Mouse (Mus musculus) embryonic facial prominence, embryonic 14.5 days (tissue): Measurements from ENCODE around the gene Klhdc7b. TPM values are rescaled to one million over a fixed set of nuclear protein-coding genes. Genes with fewer than 3 reads are reported as not detected.

Experiments used
- ATAC-seq: fragments of 200-750 bp; cut with Nextera tagmentation; 2 replicates; pipeline ENCODE4 v1.8.0; 2017; ENCODE audit warnings: low read depth, moderate number of reproducible peaks, moderate TSS enrichment
- DNase-seq: peaks from one replicate; pipeline ENCODE4 v3.0.0-alpha.2; 2015; ENCODE audit warnings: low spot score
- H3K27ac ChIP-seq: fragments of 300-500 bp; sonication (generic); replicated peaks from 2 replicates; pipeline ENCODE4 v1.5.1; 2014; ENCODE audit warnings: low read depth, mild to moderate bottlenecking, low read length, moderate library complexity
- H3K27me3 ChIP-seq: fragments of 300-500 bp; sonication (generic); replicated peaks from 2 replicates; pipeline ENCODE4 v1.6.1; 2014; ENCODE audit warnings: low read length; ENCODE audit not compliant: control insufficient read depth, insufficient read depth
- H3K36me3 ChIP-seq: fragments of 300-500 bp; sonication (generic); 2 replicates; pipeline ENCODE4 v1.6.1; 2014; ENCODE audit warnings: low read length, mixed read lengths; ENCODE audit not compliant: control insufficient read depth, insufficient read depth
- H3K4me1 ChIP-seq: fragments of 300-500 bp; sonication (generic); 2 replicates; pipeline ENCODE4 v1.6.1; 2014; ENCODE audit warnings: antibody characterized with exemption, low read length; ENCODE audit not compliant: control insufficient read depth, insufficient read depth
- H3K4me2 ChIP-seq: fragments of 300-500 bp; sonication (generic); 2 replicates; pipeline ENCODE4 v1.6.1; 2014; ENCODE audit warnings: low read depth, mild to moderate bottlenecking, low read length, moderate library complexity, mixed read lengths
- H3K4me3 ChIP-seq: fragments of 300-500 bp; sonication (generic); 2 replicates; pipeline ENCODE4 v1.5.1; 2014; ENCODE audit warnings: low read depth, mild to moderate bottlenecking, low read length
- H3K9ac ChIP-seq: fragments of 300-500 bp; sonication (generic); 2 replicates; pipeline ENCODE4 v1.6.1; 2014; ENCODE audit warnings: low read depth, mild to moderate bottlenecking, low read length, moderate library complexity, mixed read lengths
- H3K9me3 ChIP-seq: fragments of 300-500 bp; sonication (generic); 2 replicates; pipeline ENCODE4 v1.6.1; 2016; ENCODE audit warnings: low read length; ENCODE audit not compliant: control insufficient read depth
- WGBS: fragments of 180-500 bp; shearing (Covaris S2); extraction: QIAGEN DNeasy Blood & Tissue Kit; methylation state at CpG from one replicate; pipeline ENCODE4 v1.1.7; 2014; 5-methylcytosine and 5-hydroxymethylcytosine counted together
- polyA plus RNA-seq: library from polyadenylated mRNA; unstranded; fragments of >200 nt; fragmentation: Nextera tagmentation; extraction: Ambion mirVana; gene quantifications from 2 replicates; pipeline ENCODE4 v1.2.1, GENCODE M21; 2014

Klhdc7b gene
- polyA plus RNA-seq, 1 experiment from 2014 or later = not detected

DNA sequence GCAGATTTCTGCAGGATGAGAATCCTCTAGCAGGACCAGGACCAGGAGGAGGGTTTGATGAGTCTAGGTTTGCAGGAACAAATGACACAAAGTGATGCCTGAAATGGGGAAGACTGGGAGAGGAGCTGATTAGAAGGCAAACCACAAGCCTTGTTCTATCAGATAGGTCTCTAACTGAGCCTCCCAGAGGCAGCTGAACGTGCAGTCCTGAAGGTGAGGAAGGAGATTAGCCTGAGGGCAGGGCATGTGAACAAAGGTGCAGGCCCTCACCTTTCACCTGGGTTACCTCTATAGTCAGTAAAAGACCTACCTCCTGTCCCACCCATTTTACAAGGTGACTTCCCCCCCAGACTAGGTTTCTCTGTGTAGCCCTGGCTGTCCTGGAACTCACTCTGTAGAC, 15.0 kb downstream of the Klhdc7b start:
- H3K4me2 ChIP-seq = no peak overlapping the region
- H3K27me3 ChIP-seq = no peaks in the 10 kb centered on the region
- no peaks in the 10 kb centered on the region for H3K36me3 ChIP-seq
- no peaks in the 10 kb centered on the region for H3K4me1 ChIP-seq
- DNase-seq (no peak), ATAC-seq (no peak)
- WGBS = 50% methylated on average over 1 of the region's 1 CpGs
- H3K4me3 ChIP-seq = no peak overlapping the region
- no peaks in the 10 kb centered on the region for H3K9me3 ChIP-seq
- no peak overlapping the region for H3K9ac ChIP-seq
- H3K27ac ChIP-seq = no peak overlapping the region

DNA sequence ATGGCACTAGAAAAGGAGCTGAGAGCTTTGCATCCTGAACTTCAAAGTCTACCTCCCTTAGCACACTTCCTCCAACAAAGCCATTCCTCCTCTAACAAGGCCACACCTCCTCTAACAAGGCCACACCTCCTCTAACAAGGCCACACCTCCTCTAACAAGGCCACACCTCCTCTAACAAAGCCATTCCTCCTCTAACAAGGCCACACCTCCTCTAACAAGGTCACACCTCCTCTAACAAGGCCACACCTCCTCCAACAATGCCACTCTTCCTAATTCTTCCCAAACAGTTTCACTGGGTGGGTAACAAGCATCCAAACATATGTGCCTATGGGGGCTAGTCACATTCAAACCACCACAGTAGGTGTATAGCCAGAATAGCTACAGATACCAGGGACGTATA, 17.8 kb downstream of the Klhdc7b start:
- Histone ChIP-seq H3K4me3 (no peak overlapping the region), H3K9me3 (0 out of 2 replicates have a peak, but pooled peaks cover 5% of the 10 kb centered on the region), H3K27ac (no peak overlapping the region), H3K36me3 (no peaks in the 10 kb centered on the region), H3K27me3 (no peaks in the 10 kb centered on the region), H3K4me2 (no peak overlapping the region), H3K4me1 (no peaks in the 10 kb centered on the region), H3K9ac (no peak overlapping the region)
- ATAC-seq (no peak), DNase-seq (no peak)
- WGBS = 92% methylated on average over 1 of the region's 1 CpGs

DNA sequence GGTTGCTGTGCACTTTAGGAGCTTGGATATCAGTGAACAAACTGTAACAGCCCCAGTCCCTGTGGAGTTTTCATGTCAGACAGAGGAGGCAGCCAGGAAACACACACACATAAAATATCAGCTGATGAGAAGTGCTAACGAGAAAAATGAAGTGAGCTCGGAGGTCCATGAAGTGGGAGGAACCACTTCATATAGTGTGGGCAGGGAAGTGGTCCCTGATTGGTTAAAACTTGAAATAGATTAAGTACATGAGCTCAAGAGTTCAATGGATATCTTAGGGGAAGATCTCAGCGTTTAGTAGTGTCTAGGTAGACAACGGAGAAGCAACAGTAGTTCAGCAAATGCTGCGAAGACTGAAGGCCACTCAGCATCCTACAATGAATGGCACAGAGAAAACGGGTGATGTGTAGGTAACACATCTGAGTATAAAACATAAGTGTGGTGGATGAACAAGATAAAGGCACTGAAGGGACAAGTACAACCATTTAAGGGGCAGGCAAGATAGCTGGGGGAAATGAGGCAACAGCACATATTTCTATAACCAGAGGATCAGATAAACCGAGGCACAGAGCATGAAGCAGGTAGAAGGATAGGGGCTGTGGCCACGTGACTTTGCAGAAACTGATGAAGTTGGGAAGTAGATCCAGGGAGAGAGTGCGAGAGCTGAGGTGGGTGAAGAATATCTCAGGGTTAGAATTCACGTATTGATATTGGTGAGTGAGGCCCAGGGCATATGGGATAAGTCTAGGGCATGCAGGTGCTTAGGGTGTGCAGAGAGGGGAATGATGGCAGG, 20.3 kb downstream of the Klhdc7b start:
- no peaks in the 10 kb centered on the region for H3K27me3 ChIP-seq
- no peak overlapping the region for H3K9ac ChIP-seq
- no peak overlapping the region for H3K27ac ChIP-seq
- 79% methylated on average over 10 of the region's 10 CpGs for WGBS
- ATAC-seq = no peak
- no peak for DNase-seq
- no peak overlapping the region for H3K4me3 ChIP-seq
- H3K9me3 ChIP-seq = peaks cover 10% of the 10 kb centered on the region; the same call in 1 of the 2 replicates
- H3K4me1 ChIP-seq = no peaks in the 10 kb centered on the region
- no peak overlapping the region for H3K4me2 ChIP-seq
- no peaks in the 10 kb centered on the region for H3K36me3 ChIP-seq

DNA sequence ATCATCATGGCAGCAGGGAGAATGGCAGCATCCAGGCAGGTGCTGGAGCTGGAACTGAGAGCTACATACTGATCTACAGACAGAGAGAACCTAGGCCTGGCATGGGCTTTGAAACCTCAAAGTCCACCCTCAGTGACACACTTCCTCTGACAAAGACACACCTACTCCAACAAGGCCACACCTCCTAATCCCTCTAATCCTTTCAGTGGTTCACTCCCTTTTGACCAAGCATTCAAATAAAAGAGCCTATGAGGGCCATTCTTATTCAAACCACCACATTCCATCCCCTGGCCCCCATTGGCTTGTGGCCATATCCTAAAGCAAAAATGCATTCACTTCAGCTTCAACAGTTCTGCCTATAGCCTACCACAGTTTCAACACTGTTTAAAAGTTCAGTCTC, 22.0 kb downstream of the Klhdc7b start:
- no peaks in the 10 kb centered on the region for H3K4me1 ChIP-seq
- no peak overlapping the region for H3K4me3 ChIP-seq
- no peak overlapping the region for H3K27ac ChIP-seq
- H3K36me3 ChIP-seq = no peaks in the 10 kb centered on the region
- ATAC-seq (no peak), DNase-seq (no peak)
- no peak overlapping the region for H3K4me2 ChIP-seq
- H3K27me3 ChIP-seq = no peaks in the 10 kb centered on the region
- H3K9ac ChIP-seq = no peak overlapping the region
- H3K9me3 ChIP-seq = peaks cover 10% of the 10 kb centered on the region; the same call in 1 of the 2 replicates

DNA sequence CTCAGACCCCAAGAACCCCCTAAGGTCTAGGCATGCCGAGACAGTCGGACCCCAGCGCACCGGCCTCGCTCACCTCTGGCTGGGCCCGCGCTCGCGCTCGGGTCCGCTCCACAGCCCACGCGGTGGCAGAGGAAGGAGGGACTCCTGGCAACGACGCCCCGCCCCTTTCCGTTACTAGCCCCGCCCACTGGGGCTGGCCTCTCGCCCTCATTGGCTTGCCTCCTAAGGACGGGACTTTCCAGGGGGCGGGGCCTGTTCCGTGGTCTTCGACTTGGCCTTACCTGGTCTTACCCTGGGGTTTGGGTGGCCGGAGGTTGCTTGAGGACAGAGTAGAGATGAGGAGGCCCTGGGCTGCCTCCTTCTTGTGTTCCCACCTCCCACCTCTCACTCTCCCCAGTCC, 25.4 kb downstream of the Klhdc7b start, which contains the start of gene Syce3:
Gene Syce3, minus strand, starts transcription at position 386 of the 400 bp plus-strand sequence.
- Histone ChIP-seq H3K4me2 (no peak within 1 kb of the TSS), H3K27ac (no peak within 1 kb of the TSS), H3K36me3 (no peaks in the 10 kb centered on the region), H3K9ac (no peak within 1 kb of the TSS), H3K4me1 (no peaks in the 10 kb centered on the region), H3K4me3 (no peak within 1 kb of the TSS), H3K9me3 (peaks cover 10% of the 10 kb centered on the region; the same call in 1 of the 2 replicates), H3K27me3 (no peaks in the 10 kb centered on the region)
- ATAC-seq = no peak
- no peak for DNase-seq
- WGBS = 81% methylated on average over 11 of the region's 24 CpGs

DNA sequence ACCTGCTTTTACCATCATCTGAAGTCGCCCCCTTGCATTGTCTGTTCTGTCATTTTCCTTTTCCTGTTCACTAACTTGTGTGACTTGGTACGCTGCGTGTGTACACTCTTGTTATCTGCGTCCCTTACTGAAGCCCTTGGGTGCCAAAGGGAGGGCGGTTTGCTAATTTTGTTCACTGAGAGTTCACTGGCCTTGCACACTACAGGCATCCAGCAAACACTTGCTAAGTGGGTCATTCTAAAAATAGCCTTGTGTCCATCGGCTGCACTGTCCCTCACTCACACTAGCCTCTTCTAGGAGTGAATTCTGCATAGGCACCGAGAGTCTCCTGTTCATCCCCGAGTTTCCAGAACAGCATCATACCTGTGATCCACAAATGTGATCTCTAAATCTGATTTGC, 30.6 kb downstream of the Klhdc7b start:
- WGBS = 85% methylated on average over 8 of the region's 8 CpGs
- Histone ChIP-seq H3K9me3 (no peaks in the 10 kb centered on the region), H3K4me3 (no peak overlapping the region), H3K4me2 (no peak overlapping the region), H3K27me3 (no peaks in the 10 kb centered on the region), H3K27ac (no peak overlapping the region), H3K9ac (no peak overlapping the region), H3K4me1 (no peaks in the 10 kb centered on the region), H3K36me3 (peaks cover 8% of the 10 kb centered on the region; the same call in 1 of the 2 replicates)
- ATAC-seq = no peak
- DNase-seq = no peak

DNA sequence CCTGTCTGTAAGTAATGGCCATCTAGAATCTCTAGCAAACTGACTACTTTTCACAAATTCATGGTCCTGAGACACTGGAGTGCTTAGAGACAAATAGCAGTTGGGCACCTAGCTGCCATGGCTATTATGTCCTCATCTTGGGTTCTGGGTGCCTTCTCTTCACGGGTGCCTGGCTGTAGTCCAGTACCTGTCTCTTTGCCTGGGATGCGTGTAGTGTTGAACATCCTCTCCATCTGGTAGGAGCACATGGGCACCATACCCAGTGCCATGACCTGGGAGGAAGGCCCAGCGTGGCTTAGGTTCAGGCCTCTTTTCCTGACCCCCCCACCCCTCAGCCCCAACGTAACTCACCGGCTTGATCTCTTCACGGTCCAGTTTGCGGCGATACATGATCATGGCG, 37.2 kb downstream of the Klhdc7b start:
- Histone ChIP-seq H3K36me3 (peaks cover 23% of the 10 kb centered on the region), H3K9me3 (no peaks in the 10 kb centered on the region), H3K4me3 (no peak overlapping the region), H3K4me1 (no peaks in the 10 kb centered on the region), H3K4me2 (no peak overlapping the region), H3K9ac (no peak overlapping the region), H3K27me3 (no peaks in the 10 kb centered on the region), H3K27ac (no peak overlapping the region)
- no peak for ATAC-seq
- 89% methylated on average over 9 of the region's 9 CpGs for WGBS
- DNase-seq = no peak

DNA sequence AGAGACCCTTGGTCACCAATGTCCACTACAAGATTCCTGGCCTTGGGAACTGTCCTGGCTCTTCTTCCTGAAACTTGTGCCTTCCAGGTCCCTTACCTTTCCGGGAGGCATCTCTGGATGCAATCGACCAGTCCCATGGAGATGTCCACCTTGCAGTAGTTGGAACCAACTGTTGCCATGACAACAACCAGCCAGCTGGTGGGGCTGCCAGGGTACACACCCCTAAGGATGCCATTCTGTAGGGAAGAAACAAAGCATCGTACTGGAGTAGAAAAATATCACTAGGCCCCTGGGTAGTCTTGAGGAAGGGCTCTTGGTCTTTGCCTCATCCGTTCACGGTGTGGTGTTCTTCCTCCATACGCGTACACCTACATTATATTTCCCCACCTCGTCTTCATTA, 39.9 kb downstream of the Klhdc7b start:
- no peak overlapping the region for H3K4me2 ChIP-seq
- H3K27me3 ChIP-seq = no peaks in the 10 kb centered on the region
- H3K9ac ChIP-seq = no peak overlapping the region
- WGBS = 86% methylated on average over 8 of the region's 8 CpGs
- no peak for DNase-seq
- H3K27ac ChIP-seq = no peak overlapping the region
- peaks cover 9% of the 10 kb centered on the region for H3K4me1 ChIP-seq
- peaks cover 27% of the 10 kb centered on the region for H3K36me3 ChIP-seq
- H3K4me3 ChIP-seq = no peak overlapping the region
- ATAC-seq = no peak
- H3K9me3 ChIP-seq = no peaks in the 10 kb centered on the region

DNA sequence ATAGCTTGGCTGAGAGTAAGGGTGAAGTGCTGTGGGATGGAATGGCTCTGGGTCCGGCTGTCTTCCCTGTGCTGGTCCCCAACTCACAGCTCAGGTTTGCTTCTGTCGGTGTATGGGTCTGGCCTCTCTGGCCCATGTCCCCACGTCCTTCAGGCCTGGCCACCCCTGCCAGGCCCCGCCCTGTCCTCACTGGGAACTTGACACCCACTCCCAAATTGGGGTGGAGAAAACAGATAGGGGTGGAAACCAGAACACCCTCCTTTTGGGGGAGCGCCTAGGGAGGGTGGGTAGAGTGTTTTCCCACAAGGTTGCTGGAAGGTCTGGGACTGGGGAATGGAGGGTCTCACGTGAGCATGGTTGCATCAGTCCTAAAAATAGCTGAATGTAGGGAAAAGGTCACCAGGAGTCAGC, 41.0 kb downstream of the Klhdc7b start, which contains the start of gene Cpt1b:
Gene Cpt1b, minus strand, starts transcription at position 153 of the 411 bp plus-strand sequence.
- no peaks in the 10 kb centered on the region for H3K9me3 ChIP-seq
- DNase-seq (no peak), ATAC-seq (no peak)
- no peak within 1 kb of the TSS for H3K4me2 ChIP-seq
- WGBS = 22% methylated on average over 6 of the region's 6 CpGs
- H3K27ac ChIP-seq = no peak within 1 kb of the TSS
- H3K9ac ChIP-seq = no peak within 1 kb of the TSS
- H3K36me3 ChIP-seq = peaks cover 27% of the 10 kb centered on the region
- H3K4me3 ChIP-seq = no peak within 1 kb of the TSS
- H3K27me3 ChIP-seq = no peaks in the 10 kb centered on the region
- peaks cover 13% of the 10 kb centered on the region for H3K4me1 ChIP-seq
